Mouse (Mus musculus): ENCODE data around the gene Cacna2d3. TPM values are rescaled to one million over a fixed set of nuclear protein-coding genes. Genes with fewer than 3 reads are reported as not detected.

Gene Cacna2d3
- polyA plus RNA-seq, 1 experiment from 2014 or later = 36.5 TPM

GRCm38 (mm10) chr14:29157096-29157495 is 564.6 kb downstream of the Cacna2d3 start:
- Histone ChIP-seq H3K4me1 (no peaks in the 10 kb centered on the region), H3K36me3 (no peaks in the 10 kb centered on the region), H3K27ac (no peak overlapping the region), H3K9me3 (replicated peaks) (no peaks in the 10 kb centered on the region), H3K27me3 (no peaks in the 10 kb centered on the region), H3K9ac (no peak overlapping the region), H3K4me3 (no peak overlapping the region), H3K4me2 (replicated peaks) (no peak overlapping the region)
- 89% methylated on average over 5 of the region's 5 CpGs for whole genome bisulfite sequencing
- no peak for ATAC-seq (ENCODE audit: low FRiP score)

GRCm38 (mm10) chr14:29144184-29144583 is 577.5 kb downstream of the Cacna2d3 start:
- Histone ChIP-seq H3K9me3 (replicated peaks) (no peaks in the 10 kb centered on the region), H3K4me3 (no peak overlapping the region), H3K4me2 (replicated peaks) (no peak overlapping the region), H3K27me3 (no peaks in the 10 kb centered on the region), H3K4me1 (no peaks in the 10 kb centered on the region), H3K36me3 (no peaks in the 10 kb centered on the region), H3K9ac (no peak overlapping the region), H3K27ac (no peak overlapping the region)
- ATAC-seq (ENCODE audit: low FRiP score) = no peak
- WGBS = 63% methylated on average over 2 of the region's 2 CpGs

GRCm38 (mm10) chr14:29137614-29138013 is 584.0 kb downstream of the Cacna2d3 start:
- H3K36me3 ChIP-seq = no peaks in the 10 kb centered on the region
- no peaks in the 10 kb centered on the region for H3K9me3 ChIP-seq (replicated peaks)
- H3K9ac ChIP-seq = no peak overlapping the region
- H3K27me3 ChIP-seq = no peaks in the 10 kb centered on the region
- no peak for ATAC-seq (ENCODE audit: low FRiP score)
- 90% methylated on average over 7 of the region's 7 CpGs for WGBS
- no peak overlapping the region for H3K4me3 ChIP-seq
- no peak overlapping the region for H3K27ac ChIP-seq
- H3K4me1 ChIP-seq = no peaks in the 10 kb centered on the region
- no peak overlapping the region for H3K4me2 ChIP-seq (replicated peaks)

GRCm38 (mm10) chr14:29137006-29137579 is 584.6 kb downstream of the Cacna2d3 start:
- Histone ChIP-seq H3K36me3 (no peaks in the 10 kb centered on the region), H3K27ac (no peak overlapping the region), H3K9me3 (replicated peaks) (no peaks in the 10 kb centered on the region), H3K4me3 (no peak overlapping the region), H3K27me3 (no peaks in the 10 kb centered on the region), H3K9ac (no peak overlapping the region), H3K4me1 (no peaks in the 10 kb centered on the region), H3K4me2 (replicated peaks) (no peak overlapping the region)
- WGBS = 81% methylated on average over 10 of the region's 10 CpGs
- no peak for ATAC-seq (ENCODE audit: low FRiP score)

- 69% methylated on average over 5 of the region's 5 CpGs for WGBS
- no peaks in the 10 kb centered on the region for H3K27me3 ChIP-seq
- no peak for ATAC-seq (ENCODE audit: low FRiP score)
Measured at GRCm38 (mm10) chr14:29134901-29135300, 586.8 kb downstream of the Cacna2d3 start.

GRCm38 (mm10) chr14:29130511-29130910 is 591.2 kb downstream of the Cacna2d3 start:
- no peak for ATAC-seq (ENCODE audit: low FRiP score)
- no peaks in the 10 kb centered on the region for H3K36me3 ChIP-seq
- H3K4me1 ChIP-seq = no peaks in the 10 kb centered on the region
- H3K4me3 ChIP-seq = no peak overlapping the region
- no peak overlapping the region for H3K9ac ChIP-seq
- H3K27me3 ChIP-seq = no peaks in the 10 kb centered on the region
- H3K27ac ChIP-seq = no peak overlapping the region
- no peaks in the 10 kb centered on the region for H3K9me3 ChIP-seq (replicated peaks)
- H3K4me2 ChIP-seq (replicated peaks) = no peak overlapping the region

More at GRCm38 (mm10) chr14:29134901-29135300, 586.8 kb downstream of the Cacna2d3 start:
- Histone ChIP-seq H3K4me3 (no peak overlapping the region), H3K9me3 (replicated peaks) (no peaks in the 10 kb centered on the region), H3K36me3 (no peaks in the 10 kb centered on the region), H3K9ac (no peak overlapping the region), H3K4me2 (replicated peaks) (no peak overlapping the region), H3K4me1 (no peaks in the 10 kb centered on the region), H3K27ac (no peak overlapping the region)

GRCm38 (mm10) chr14:29123886-29124285 is 597.8 kb downstream of the Cacna2d3 start:
- Histone ChIP-seq H3K9me3 (replicated peaks) (no peaks in the 10 kb centered on the region), H3K4me3 (no peak overlapping the region), H3K4me1 (no peaks in the 10 kb centered on the region), H3K36me3 (no peaks in the 10 kb centered on the region), H3K27ac (no peak overlapping the region), H3K4me2 (replicated peaks) (no peak overlapping the region), H3K27me3 (no peaks in the 10 kb centered on the region), H3K9ac (no peak overlapping the region)
- ATAC-seq (ENCODE audit: low FRiP score) = no peak

- 98% methylated on average over 3 of the region's 3 CpGs for WGBS
- H3K4me2 ChIP-seq (replicated peaks) = no peak overlapping the region
- no peak overlapping the region for H3K27ac ChIP-seq
Measured at GRCm38 (mm10) chr14:29122749-29123148, 598.9 kb downstream of the Cacna2d3 start.

GRCm38 (mm10) chr14:29113852-29114450 is 607.7 kb downstream of the Cacna2d3 start:
- no peak overlapping the region for H3K9ac ChIP-seq
- H3K9me3 ChIP-seq (replicated peaks) = no peaks in the 10 kb centered on the region
- ATAC-seq (ENCODE audit: low FRiP score) = no peak
- no peak overlapping the region for H3K27ac ChIP-seq
- H3K4me3 ChIP-seq = no peak overlapping the region
- no peaks in the 10 kb centered on the region for H3K27me3 ChIP-seq
- 0 out of 2 replicates have a peak, but pooled peaks cover 11% of the 10 kb centered on the region for H3K4me1 ChIP-seq
- H3K4me2 ChIP-seq (replicated peaks) = no peak overlapping the region; the same call in 1 of the 2 replicates
- no peaks in the 10 kb centered on the region for H3K36me3 ChIP-seq
- 36% methylated on average over 9 of the region's 9 CpGs for WGBS

More at GRCm38 (mm10) chr14:29122749-29123148, 598.9 kb downstream of the Cacna2d3 start:
- H3K9ac ChIP-seq = no peak overlapping the region
- no peaks in the 10 kb centered on the region for H3K36me3 ChIP-seq
- H3K4me3 ChIP-seq = no peak overlapping the region
- no peaks in the 10 kb centered on the region for H3K4me1 ChIP-seq
- no peak for ATAC-seq (ENCODE audit: low FRiP score)
- H3K27me3 ChIP-seq = no peaks in the 10 kb centered on the region
- no peaks in the 10 kb centered on the region for H3K9me3 ChIP-seq (replicated peaks)

GRCm38 (mm10) chr14:29111666-29112065 is 610.0 kb downstream of the Cacna2d3 start:
- no peak overlapping the region for H3K4me2 ChIP-seq (replicated peaks)
- 0 out of 2 replicates have a peak, but pooled peaks cover 11% of the 10 kb centered on the region for H3K4me1 ChIP-seq
- no peaks in the 10 kb centered on the region for H3K36me3 ChIP-seq
- no peaks in the 10 kb centered on the region for H3K27me3 ChIP-seq
- no peak overlapping the region for H3K27ac ChIP-seq
- H3K9ac ChIP-seq = no peak overlapping the region
- no peak overlapping the region for H3K4me3 ChIP-seq
- 64% methylated on average over 6 of the region's 6 CpGs for WGBS
- no peaks in the 10 kb centered on the region for H3K9me3 ChIP-seq (replicated peaks)
- ATAC-seq (ENCODE audit: low FRiP score) = no peak

GRCm38 (mm10) chr14:29110351-29111091 is 611.1 kb downstream of the Cacna2d3 start:
- ATAC-seq (ENCODE audit: low FRiP score) = no peak
- 79% methylated on average over 9 of the region's 9 CpGs for WGBS

GRCm38 (mm10) chr14:29107464-29107863 is 614.2 kb downstream of the Cacna2d3 start:
- Histone ChIP-seq H3K4me3 (no peak overlapping the region), H3K27ac (no peak overlapping the region), H3K9me3 (replicated peaks) (no peaks in the 10 kb centered on the region), H3K4me2 (replicated peaks) (no peak overlapping the region), H3K27me3 (no peaks in the 10 kb centered on the region), H3K36me3 (no peaks in the 10 kb centered on the region), H3K9ac (no peak overlapping the region), H3K4me1 (peaks cover 14% of the 10 kb centered on the region)
- no peak for ATAC-seq (ENCODE audit: low FRiP score)
- 90% methylated on average over 5 of the region's 5 CpGs for WGBS

More at GRCm38 (mm10) chr14:29110351-29111091, 611.1 kb downstream of the Cacna2d3 start:
- Histone ChIP-seq H3K27ac (no peak overlapping the region), H3K9me3 (replicated peaks) (no peaks in the 10 kb centered on the region), H3K27me3 (no peaks in the 10 kb centered on the region), H3K36me3 (no peaks in the 10 kb centered on the region), H3K4me1 (peaks cover 14% of the 10 kb centered on the region), H3K4me3 (no peak overlapping the region), H3K4me2 (replicated peaks) (no peak overlapping the region), H3K9ac (no peak overlapping the region)

Data from hindbrain, embryonic 12.5 days (tissue).